Mouse (Mus musculus) cerebellum, adult 2 months (tissue): Measurements from ENCODE around the gene Baiap2. TPM values are rescaled to one million over a fixed set of nuclear protein-coding genes. Genes with fewer than 3 reads are reported as not detected.
A peak's percentile ranks its signal among the peaks of the same experiment; 100 is the strongest.

Experiments
- DNase-seq, 2 experiments: peaks; one replicate each; pipeline ENCODE4 v3.0.0; 2021
- H3K27ac ChIP-seq: fragments of 200-500 bp; 2 replicates; pipeline ENCODE4 v1.5.1; 2012; ENCODE audit warnings: low read length, control low read depth, inconsistent platforms; ENCODE audit not compliant: insufficient read depth
- H3K27me3 ChIP-seq: fragments of 200-500 bp; 2 replicates; pipeline ENCODE4 v1.6.1; 2012; ENCODE audit warnings: inconsistent platforms, mild to moderate bottlenecking, low read length, moderate library complexity; ENCODE audit not compliant: control insufficient read depth, insufficient read depth
- H3K4me1 ChIP-seq: fragments of 200-500 bp; 2 replicates; pipeline ENCODE4 v1.6.1; 2011; ENCODE audit warnings: low read length; ENCODE audit not compliant: control insufficient read depth, insufficient read depth
- H3K4me3 ChIP-seq: fragments of 200-500 bp; replicated peaks from 2 replicates; pipeline ENCODE3; 2011; ENCODE audit warnings: mild to moderate bottlenecking, low read depth, low read length, control low read depth; ENCODE audit not compliant: insufficient read depth
- CTCF ChIP-seq: fragments of 200-500 bp; IDR thresholded peaks from 2 replicates; pipeline ENCODE4 v1.5.1; 2011; ENCODE audit warnings: low read depth, mild to moderate bottlenecking, control low read depth, low read length, moderate library complexity, borderline replicate concordance; ENCODE audit not compliant: insufficient read depth
- POLR2A ChIP-seq: fragments of 200-500 bp; IDR thresholded peaks from 2 replicates; pipeline ENCODE4 v1.6.1; 2011; ENCODE audit warnings: low read length, control low read depth, borderline replicate concordance; ENCODE audit not compliant: insufficient read depth
- WGBS: fragments of 180-500 bp; shearing (Covaris S2); methylation state at CpG from one replicate; pipeline ENCODE4 v1.1.7; 2018; 5-methylcytosine and 5-hydroxymethylcytosine counted together
- polyA plus RNA-seq: library from polyadenylated mRNA; depleted of rRNA; stranded (reverse); fragments of >200 nt; gene quantifications from 2 replicates; pipeline ENCODE4 v1.2.3, GENCODE M21; 2012

Baiap2 gene
- polyA plus RNA-seq, 1 experiment: 116 TPM

- WGBS: 85% methylated on average over 4 of the region's 4 CpGs
- Histone ChIP-seq H3K4me3 (no peak overlapping the region), H3K27ac (no peak overlapping the region), H3K27me3 (no peaks in the 10 kb centered on the region), H3K4me1 (peaks cover 14% of the 10 kb centered on the region)
- no peak for TF ChIP-seq POLR2A
- DNase-seq: no peak
Measured at GRCm38 (mm10) chr11:119959714-119960113, 17.2 kb downstream of the Baiap2 start.

DNA sequence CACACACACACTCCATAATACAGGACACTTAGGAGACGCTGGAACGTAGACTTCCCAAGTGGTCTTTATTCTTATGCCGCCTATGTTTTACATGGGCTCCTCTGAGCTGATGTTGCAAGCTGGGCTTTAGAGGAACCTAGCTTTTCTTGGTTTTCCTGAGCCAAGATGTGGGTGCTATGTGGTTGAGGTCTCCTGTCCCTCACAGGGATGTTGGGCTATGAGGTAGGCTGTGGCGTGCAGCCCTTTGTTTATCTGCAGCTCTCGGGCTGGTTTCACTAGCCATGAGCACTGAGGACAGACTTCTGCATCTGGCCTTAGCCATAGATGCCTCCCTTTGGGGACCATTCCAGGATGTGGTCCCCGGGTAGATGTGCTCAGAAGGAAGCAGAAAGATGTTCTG, 18.1 kb downstream of the Baiap2 start:
- H3K27ac ChIP-seq: no peak overlapping the region
- H3K4me1 ChIP-seq: peaks cover 6% of the 10 kb centered on the region
- TF ChIP-seq CTCF (no peak), POLR2A (no peak)
- no peaks in the 10 kb centered on the region for H3K27me3 ChIP-seq
- DNase-seq: no peak
- 94% methylated on average over 6 of the region's 6 CpGs for WGBS
- H3K4me3 ChIP-seq: no peak overlapping the region

DNA sequence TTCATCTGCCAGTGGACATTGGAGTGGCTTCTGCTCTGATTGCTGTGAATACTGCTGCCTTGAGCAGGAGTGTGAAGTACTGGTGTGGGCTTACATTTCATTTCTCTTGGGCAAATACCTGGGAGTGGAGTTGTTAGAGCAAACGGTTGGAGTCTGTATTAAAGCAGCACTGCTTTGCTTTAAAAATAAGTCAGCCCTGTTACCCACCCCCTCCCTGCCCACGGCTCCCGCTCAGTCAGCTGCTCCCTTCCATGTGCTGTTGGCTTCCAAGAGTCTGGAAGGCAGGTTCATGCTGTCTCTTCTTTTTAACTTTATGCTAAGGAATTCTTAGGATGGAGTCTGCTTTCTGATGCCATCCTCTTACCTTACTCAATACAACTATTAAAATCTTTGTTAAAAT, 18.9 kb downstream of the Baiap2 start:
- 61% methylated on average over 3 of the region's 3 CpGs for WGBS
- H3K27ac ChIP-seq: no peak overlapping the region
- no peak overlapping the region for H3K4me3 ChIP-seq
- no peak for DNase-seq
- H3K27me3 ChIP-seq: no peaks in the 10 kb centered on the region
- TF ChIP-seq CTCF (no peak), POLR2A (no peak)
- peaks cover 3% of the 10 kb centered on the region; the same call in 1 of the 2 replicates for H3K4me1 ChIP-seq

DNA sequence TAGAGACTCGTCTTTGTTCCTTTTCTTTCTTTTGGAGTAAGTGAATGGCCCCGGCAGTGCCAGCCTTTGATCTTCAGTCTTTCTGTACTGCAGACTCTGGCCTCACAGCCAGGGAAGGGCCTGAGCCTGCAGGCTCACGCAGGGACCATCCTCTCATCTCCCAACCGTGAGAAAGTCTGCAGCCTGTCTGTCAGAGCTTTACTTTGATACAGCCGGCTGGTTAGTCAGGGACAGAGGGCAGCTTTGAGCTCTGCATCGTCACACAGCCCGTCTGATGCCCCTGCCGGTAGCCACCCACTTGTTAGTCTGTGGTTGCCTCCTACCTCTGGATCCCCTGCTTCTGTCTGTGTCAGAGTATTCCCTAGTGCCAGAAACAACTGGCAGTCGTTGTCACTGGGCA, 22.5 kb downstream of the Baiap2 start:
- WGBS: 39% methylated on average over 9 of the region's 9 CpGs
- Histone ChIP-seq H3K27ac (no peak overlapping the region), H3K27me3 (no peaks in the 10 kb centered on the region), H3K4me1 (peaks cover 6% of the 10 kb centered on the region), H3K4me3 (no peak overlapping the region)
- no peak for TF ChIP-seq CTCF
- no peak for TF ChIP-seq POLR2A
- DNase-seq: no peak

DNA sequence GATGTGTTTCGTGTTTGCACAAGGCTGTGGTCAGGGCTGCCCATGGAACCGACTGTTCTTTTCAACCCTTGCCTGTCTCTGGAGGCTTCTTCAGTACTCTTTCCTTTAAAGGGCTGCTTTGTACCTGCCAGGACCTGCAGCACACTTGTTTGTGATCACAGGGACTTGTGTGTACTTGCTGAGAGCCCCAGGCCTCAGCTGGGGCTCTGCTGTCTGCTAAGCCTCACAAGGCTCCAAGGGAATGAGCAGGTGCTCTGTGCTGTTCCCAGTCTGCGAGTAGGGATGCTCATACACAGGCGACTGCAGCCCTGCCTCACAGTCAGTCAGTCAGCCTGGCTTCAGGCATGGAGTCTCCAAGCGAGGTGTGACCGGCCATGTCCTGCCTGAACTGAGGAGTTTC, 23.7 kb downstream of the Baiap2 start:
- H3K27ac ChIP-seq: no peak overlapping the region
- H3K4me3 ChIP-seq: no peak overlapping the region
- no peak for TF ChIP-seq POLR2A
- no peak for TF ChIP-seq CTCF
- no peaks in the 10 kb centered on the region for H3K27me3 ChIP-seq
- peaks cover 18% of the 10 kb centered on the region for H3K4me1 ChIP-seq
- WGBS: 83% methylated on average over 6 of the region's 6 CpGs
- no peak for DNase-seq

- Histone ChIP-seq H3K27ac (no peak overlapping the region), H3K4me1 (peaks cover 21% of the 10 kb centered on the region), H3K27me3 (no peaks in the 10 kb centered on the region), H3K4me3 (no peak overlapping the region)
- no peak for TF ChIP-seq CTCF
- no peak for TF ChIP-seq POLR2A
- DNase-seq: no peak
- 39% methylated on average over 8 of the region's 8 CpGs for WGBS
Measured at GRCm38 (mm10) chr11:119967401-119967800, 24.8 kb downstream of the Baiap2 start.

DNA sequence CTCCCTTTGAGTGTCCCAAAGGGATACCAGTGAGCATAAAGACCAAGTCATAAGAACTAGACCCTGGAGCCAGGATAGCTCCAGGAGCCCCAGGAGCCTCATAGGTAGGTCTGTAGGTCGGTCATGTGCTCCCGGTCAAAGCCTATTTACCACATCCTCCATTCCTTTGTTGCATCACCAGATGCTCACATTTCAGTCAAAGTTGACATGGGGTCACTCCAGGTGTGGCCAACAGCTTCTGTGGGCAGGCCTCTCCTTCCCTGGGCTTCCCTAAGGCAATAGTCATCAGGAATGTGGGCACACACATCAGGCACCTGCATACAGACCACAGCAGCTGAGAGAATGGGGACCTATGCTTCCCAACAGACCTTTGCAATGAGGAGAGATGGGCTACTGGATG, 25.3 kb downstream of the Baiap2 start:
- no peaks in the 10 kb centered on the region for H3K27me3 ChIP-seq
- H3K4me1 ChIP-seq: peaks cover 21% of the 10 kb centered on the region
- H3K27ac ChIP-seq: no peak overlapping the region
- H3K4me3 ChIP-seq: no peak overlapping the region
- TF ChIP-seq POLR2A: no peak
- TF ChIP-seq CTCF: no peak
- DNase-seq: no peak
- WGBS: 93% methylated on average over 2 of the region's 2 CpGs

GRCm38 (mm10) chr11:119970021-119970851, 27.7 kb downstream of the Baiap2 start:
- peaks cover 21% of the 10 kb centered on the region for H3K4me1 ChIP-seq
- DNase-seq: no peak
- H3K27ac ChIP-seq: peak overlapping the region; percentile 26; the same call in 1 of the 2 replicates
- TF ChIP-seq CTCF (no peak), POLR2A (no peak)
- H3K27me3 ChIP-seq: no peaks in the 10 kb centered on the region
- 15% methylated on average over 12 of the region's 12 CpGs for WGBS
- H3K4me3 ChIP-seq: no peak overlapping the region

- Histone ChIP-seq H3K27me3 (no peaks in the 10 kb centered on the region), H3K27ac (no peak overlapping the region), H3K4me1 (peaks cover 21% of the 10 kb centered on the region), H3K4me3 (no peak overlapping the region)
- WGBS: 79% methylated on average over 4 of the region's 4 CpGs
- no peak for TF ChIP-seq CTCF
- TF ChIP-seq POLR2A: no peak
- no peak for DNase-seq
Measured at GRCm38 (mm10) chr11:119973789-119974188, 31.2 kb downstream of the Baiap2 start.
